Mouse (Mus musculus): Measurements from ENCODE around the gene Slit3. TPM values are rescaled to one million over a fixed set of nuclear protein-coding genes. Genes with fewer than 3 reads are reported as not detected.
A peak's percentile ranks its signal among the peaks of the same experiment; 100 is the strongest.

The Slit3 gene
- polyA plus RNA-seq, 1 experiment: 57.3 TPM

GRCm38 (mm10) chr11:35196777-35197176, 75.8 kb downstream of the Slit3 start:
- no peak for DNase-seq (ENCODE audit: low read depth)

GRCm38 (mm10) chr11:35198537-35199088, 77.6 kb downstream of the Slit3 start:
- peak; percentile 79 for DNase-seq (ENCODE audit: low read depth)

GRCm38 (mm10) chr11:35202332-35202731, 81.3 kb downstream of the Slit3 start:
- DNase-seq (ENCODE audit: low read depth): no peak

- DNase-seq (ENCODE audit: low read depth): no peak
These were observed 82.6 kb downstream of the Slit3 start for GRCm38 (mm10) chr11:35203673-35204072.

- no peak for DNase-seq (ENCODE audit: low read depth)
These were observed 83.1 kb downstream of the Slit3 start for GRCm38 (mm10) chr11:35204084-35204483.

- DNase-seq (ENCODE audit: low read depth): no peak
These were observed 90.0 kb downstream of the Slit3 start for GRCm38 (mm10) chr11:35210728-35211682.

GRCm38 (mm10) chr11:35224025-35224424, 103.0 kb downstream of the Slit3 start:
- no peak for DNase-seq (ENCODE audit: low read depth)

GRCm38 (mm10) chr11:35231361-35232090, 110.5 kb downstream of the Slit3 start:
- DNase-seq (ENCODE audit: low read depth): no peak

GRCm38 (mm10) chr11:35232321-35232720, 111.3 kb downstream of the Slit3 start:
- DNase-seq (ENCODE audit: low read depth): no peak

- DNase-seq (ENCODE audit: low read depth): no peak
These were observed 120.4 kb downstream of the Slit3 start for GRCm38 (mm10) chr11:35241379-35241778.

GRCm38 (mm10) chr11:35243597-35243996, 122.6 kb downstream of the Slit3 start:
- DNase-seq (ENCODE audit: low read depth): no peak

GRCm38 (mm10) chr11:35244526-35244925, 123.5 kb downstream of the Slit3 start:
- no peak for DNase-seq (ENCODE audit: low read depth)

- no peak for DNase-seq (ENCODE audit: low read depth)
These were observed 125.6 kb downstream of the Slit3 start for GRCm38 (mm10) chr11:35246623-35247022.

GRCm38 (mm10) chr11:35248088-35248487, 127.1 kb downstream of the Slit3 start:
- no peak for DNase-seq (ENCODE audit: low read depth)

GRCm38 (mm10) chr11:35250871-35251418, 129.9 kb downstream of the Slit3 start:
- no peak for DNase-seq (ENCODE audit: low read depth)

- no peak for DNase-seq (ENCODE audit: low read depth)
These were observed 130.9 kb downstream of the Slit3 start for GRCm38 (mm10) chr11:35251910-35252309.

- DNase-seq (ENCODE audit: low read depth): no peak
These were observed 136.3 kb downstream of the Slit3 start for GRCm38 (mm10) chr11:35257351-35257750.

GRCm38 (mm10) chr11:35261562-35262087, 140.6 kb downstream of the Slit3 start:
- DNase-seq (ENCODE audit: low read depth): no peak

GRCm38 (mm10) chr11:35262289-35262941, 141.4 kb downstream of the Slit3 start:
- peak; percentile 34 for DNase-seq (ENCODE audit: low read depth)

GRCm38 (mm10) chr11:35264749-35265148, 143.7 kb downstream of the Slit3 start:
- DNase-seq (ENCODE audit: low read depth): no peak

GRCm38 (mm10) chr11:35270396-35270795, 149.4 kb downstream of the Slit3 start:
- no peak for DNase-seq (ENCODE audit: low read depth)
